Mouse (Mus musculus): ENCODE data around the gene Bicd1. TPM values are rescaled to one million over a fixed set of nuclear protein-coding genes. Genes with fewer than 3 reads are reported as not detected.

Gene Bicd1
- polyA plus RNA-seq (2012; rRNA removed): 0.45 and 0.51 TPM in 2 replicates

DNA sequence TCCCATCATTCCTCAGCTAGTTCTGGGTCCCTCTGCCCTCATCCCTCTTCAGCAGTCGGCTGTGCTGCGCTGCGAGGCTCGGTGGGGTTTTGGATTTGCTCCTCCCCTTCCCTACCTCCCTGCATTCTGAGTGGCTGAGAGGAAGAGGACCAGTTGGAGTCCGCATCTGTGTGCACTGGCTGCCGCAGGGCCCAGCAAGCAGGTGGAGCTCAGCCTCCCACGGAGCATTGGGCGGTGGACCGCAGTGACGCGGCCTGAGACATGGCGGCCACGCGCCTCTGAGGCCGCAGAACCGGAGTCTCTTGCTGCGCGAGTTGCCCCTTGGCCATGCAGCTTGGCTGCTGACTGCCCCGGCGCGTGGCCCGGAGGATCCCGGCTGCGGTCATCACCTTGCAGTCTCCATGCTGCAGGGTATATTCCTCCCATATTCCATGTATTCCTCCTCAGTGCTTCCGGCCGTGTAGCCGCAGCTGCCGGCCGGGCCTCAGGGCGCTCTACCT is at the start of gene Bicd1:
Bicd1 (plus strand) TSS at position 54 of the 500 bp plus-strand sequence.

Other genes with a start within 250 kb of the Bicd1 start
- 3.1 and 3.6 TPM in 2 replicates for gene Amn1, start 220.2 kb upstream of the Bicd1 start, polyA plus RNA-seq (2012; rRNA removed)
- gene Resf1, start 99.5 kb upstream of the Bicd1 start, polyA plus RNA-seq (2012; rRNA removed): 5.2 and 6.2 TPM in 2 replicates

Data from liver, embryonic 14 days (tissue).